Mouse (Mus musculus) embryonic facial prominence, embryonic 11.5 days (tissue): ENCODE data around the gene Klhl29. TPM values are rescaled to one million over a fixed set of nuclear protein-coding genes. Genes with fewer than 3 reads are reported as not detected.

Experiments used
- ATAC-seq: fragments of 200-750 bp; cut with Nextera tagmentation; replicated peaks from 2 replicates; pipeline ENCODE4 v1.8.0; 2017; ENCODE audit warnings: low read depth; ENCODE audit not compliant: insufficient number of reproducible peaks, low FRiP score, low TSS enrichment
- DNase-seq: peaks from one replicate; pipeline ENCODE4 v3.0.0-alpha.2; 2015; ENCODE audit warnings: low spot score
- H3K27ac ChIP-seq: fragments of 300-500 bp; sonication (generic); replicated peaks from 2 replicates; pipeline ENCODE4 v1.5.1; 2014; ENCODE audit warnings: mild to moderate bottlenecking, low read depth, low read length, control low read depth
- H3K27me3 ChIP-seq: fragments of 300-500 bp; sonication (generic); 2 replicates; pipeline ENCODE4 v1.6.1; 2014; ENCODE audit warnings: mild to moderate bottlenecking, low read length, moderate library complexity, mixed read lengths; ENCODE audit not compliant: control insufficient read depth, insufficient read depth
- H3K36me3 ChIP-seq: fragments of 300-500 bp; sonication (generic); replicated peaks from 2 replicates; pipeline ENCODE4 v1.6.1; 2014; ENCODE audit warnings: low read depth, mild to moderate bottlenecking, low read length, moderate library complexity, mixed read lengths; ENCODE audit not compliant: control insufficient read depth, insufficient read depth
- H3K4me1 ChIP-seq: fragments of 300-500 bp; sonication (generic); 2 replicates; pipeline ENCODE4 v1.6.1; 2014; ENCODE audit warnings: low read length, mixed read lengths; ENCODE audit not compliant: control insufficient read depth, insufficient read depth
- H3K4me2 ChIP-seq: fragments of 300-500 bp; sonication (generic); 2 replicates; pipeline ENCODE4 v1.6.1; 2014; ENCODE audit warnings: low read depth, mild to moderate bottlenecking, control low read depth, low read length, moderate library complexity
- H3K4me3 ChIP-seq: fragments of 300-500 bp; sonication (generic); 2 replicates; pipeline ENCODE4 v1.5.1; 2014; ENCODE audit warnings: low read depth, low read length, control low read depth
- H3K9ac ChIP-seq: fragments of 300-500 bp; sonication (generic); replicated peaks from 2 replicates; pipeline ENCODE4 v1.6.1; 2014; ENCODE audit warnings: mild to moderate bottlenecking, control low read depth, low read length
- H3K9me3 ChIP-seq: fragments of 300-500 bp; sonication (generic); replicated peaks from 2 replicates; pipeline ENCODE4 v1.6.1; 2016; ENCODE audit warnings: mild to moderate bottlenecking, low read length, inconsistent platforms, mixed read lengths; ENCODE audit not compliant: control insufficient read depth
- WGBS: fragments of 180-500 bp; shearing (Covaris S2); extraction: QIAGEN DNeasy Blood & Tissue Kit; methylation state at CpG from one replicate; pipeline ENCODE4 v1.1.7; 2014; 5-methylcytosine and 5-hydroxymethylcytosine counted together
- polyA plus RNA-seq: library from polyadenylated mRNA; unstranded; fragments of >200 nt; fragmentation: Nextera tagmentation; extraction: Ambion mirVana; gene quantifications from 2 replicates; pipeline ENCODE4 v1.2.1, GENCODE M21; 2014

The Klhl29 gene
- polyA plus RNA-seq, 1 experiment from 2014 or later, result 1.9 TPM

DNA sequence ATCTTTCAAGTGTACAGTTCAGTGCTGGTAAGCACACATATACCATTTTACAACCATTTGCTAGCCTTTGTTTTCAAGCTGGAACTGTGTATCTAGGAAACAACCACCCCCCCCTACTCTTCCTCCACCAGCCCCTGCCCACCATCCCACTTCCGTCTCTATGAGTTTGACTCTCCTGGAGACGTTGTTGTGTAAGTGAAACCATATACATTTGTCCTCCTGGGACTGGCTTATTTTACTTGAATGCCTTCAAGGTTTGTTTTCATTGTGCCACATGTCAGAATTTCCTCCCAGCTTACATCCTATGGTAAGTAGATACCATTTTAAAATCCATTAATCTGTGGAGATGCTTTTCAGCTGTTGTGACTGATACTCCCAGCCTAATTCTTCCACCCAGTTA is 267.7 kb downstream of the Klhl29 start:
- H3K4me3 ChIP-seq, result no peak overlapping the region
- peak; percentile 50 for DNase-seq
- H3K9ac ChIP-seq, result no peak overlapping the region
- H3K36me3 ChIP-seq, result no peaks in the 10 kb centered on the region
- no peak overlapping the region for H3K4me2 ChIP-seq
- H3K9me3 ChIP-seq, result no peaks in the 10 kb centered on the region
- ATAC-seq, result no peak
- no peaks in the 10 kb centered on the region for H3K27me3 ChIP-seq
- 21% methylated on average over 2 of the region's 2 CpGs for WGBS
- no peak overlapping the region for H3K27ac ChIP-seq
- H3K4me1 ChIP-seq, result no peaks in the 10 kb centered on the region

GRCm38 (mm10) chr12:5104422-5105052 is 270.9 kb downstream of the Klhl29 start:
- no peaks in the 10 kb centered on the region for H3K4me1 ChIP-seq
- H3K27me3 ChIP-seq, result no peaks in the 10 kb centered on the region
- no peak overlapping the region for H3K27ac ChIP-seq
- DNase-seq (no peak), ATAC-seq (no peak)
- H3K4me2 ChIP-seq, result no peak overlapping the region
- no peaks in the 10 kb centered on the region for H3K9me3 ChIP-seq
- WGBS, result 89% methylated on average over 9 of the region's 9 CpGs
- H3K36me3 ChIP-seq, result no peaks in the 10 kb centered on the region
- H3K9ac ChIP-seq, result no peak overlapping the region
- no peak overlapping the region for H3K4me3 ChIP-seq

DNA sequence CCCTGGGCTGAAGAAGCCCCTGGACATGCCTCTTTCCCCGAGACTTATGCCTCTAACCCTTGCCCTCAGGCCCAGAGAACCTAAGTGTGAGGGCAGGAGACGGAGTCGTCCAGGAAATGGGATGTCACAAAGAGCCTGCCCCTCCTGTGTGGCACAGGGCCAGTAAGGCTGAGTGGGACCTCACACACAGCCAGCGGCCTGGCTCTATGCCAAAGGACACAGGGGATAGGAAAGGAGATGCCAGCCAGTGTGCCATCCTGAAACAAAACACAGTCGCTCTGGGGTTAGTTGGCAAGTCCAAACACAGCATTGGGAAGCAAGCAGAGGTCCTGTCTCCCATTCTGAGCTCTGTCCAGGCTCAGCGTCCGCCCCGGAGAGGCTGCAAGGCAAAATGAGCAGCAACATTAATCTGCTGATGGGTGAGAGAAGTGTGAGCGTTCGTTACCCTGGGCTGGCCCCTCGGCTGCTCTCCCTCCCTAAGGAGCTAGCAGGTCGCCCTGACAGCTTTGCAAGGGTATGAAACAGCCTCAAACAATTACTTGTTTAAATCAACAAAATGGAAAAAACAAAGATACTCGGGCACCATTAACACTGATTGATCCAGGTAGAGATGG is 274.0 kb downstream of the Klhl29 start:
- Histone ChIP-seq H3K36me3 (no peaks in the 10 kb centered on the region), H3K9me3 (no peaks in the 10 kb centered on the region), H3K27me3 (no peaks in the 10 kb centered on the region), H3K4me2 (no peak overlapping the region), H3K4me3 (no peak overlapping the region), H3K4me1 (no peaks in the 10 kb centered on the region), H3K9ac (no peak overlapping the region), H3K27ac (no peak overlapping the region)
- DNase-seq, result no peak
- no peak for ATAC-seq
- 72% methylated on average over 13 of the region's 13 CpGs for WGBS

- no peaks in the 10 kb centered on the region for H3K36me3 ChIP-seq
- no peak overlapping the region for H3K27ac ChIP-seq
- H3K4me2 ChIP-seq, result no peak overlapping the region
- H3K9ac ChIP-seq, result no peak overlapping the region
- H3K4me3 ChIP-seq, result no peak overlapping the region
- H3K9me3 ChIP-seq, result no peaks in the 10 kb centered on the region
- 91% methylated on average over 9 of the region's 9 CpGs for WGBS
- DNase-seq, result no peak
- H3K27me3 ChIP-seq, result no peaks in the 10 kb centered on the region
- ATAC-seq, result no peak
- no peaks in the 10 kb centered on the region for H3K4me1 ChIP-seq
Measured at GRCm38 (mm10) chr12:5099572-5099971, 275.9 kb downstream of the Klhl29 start.

- no peak overlapping the region for H3K4me2 ChIP-seq
- no peak overlapping the region for H3K4me3 ChIP-seq
- H3K27me3 ChIP-seq, result no peaks in the 10 kb centered on the region
- ATAC-seq, result no peak
- H3K9me3 ChIP-seq, result no peaks in the 10 kb centered on the region
- no peaks in the 10 kb centered on the region for H3K4me1 ChIP-seq
- H3K36me3 ChIP-seq, result no peaks in the 10 kb centered on the region
- 40% methylated on average over 1 of the region's 1 CpGs for WGBS
- no peak overlapping the region for H3K9ac ChIP-seq
- no peak for DNase-seq
- H3K27ac ChIP-seq, result no peak overlapping the region
Measured at GRCm38 (mm10) chr12:5088639-5089038, 286.8 kb downstream of the Klhl29 start.

DNA sequence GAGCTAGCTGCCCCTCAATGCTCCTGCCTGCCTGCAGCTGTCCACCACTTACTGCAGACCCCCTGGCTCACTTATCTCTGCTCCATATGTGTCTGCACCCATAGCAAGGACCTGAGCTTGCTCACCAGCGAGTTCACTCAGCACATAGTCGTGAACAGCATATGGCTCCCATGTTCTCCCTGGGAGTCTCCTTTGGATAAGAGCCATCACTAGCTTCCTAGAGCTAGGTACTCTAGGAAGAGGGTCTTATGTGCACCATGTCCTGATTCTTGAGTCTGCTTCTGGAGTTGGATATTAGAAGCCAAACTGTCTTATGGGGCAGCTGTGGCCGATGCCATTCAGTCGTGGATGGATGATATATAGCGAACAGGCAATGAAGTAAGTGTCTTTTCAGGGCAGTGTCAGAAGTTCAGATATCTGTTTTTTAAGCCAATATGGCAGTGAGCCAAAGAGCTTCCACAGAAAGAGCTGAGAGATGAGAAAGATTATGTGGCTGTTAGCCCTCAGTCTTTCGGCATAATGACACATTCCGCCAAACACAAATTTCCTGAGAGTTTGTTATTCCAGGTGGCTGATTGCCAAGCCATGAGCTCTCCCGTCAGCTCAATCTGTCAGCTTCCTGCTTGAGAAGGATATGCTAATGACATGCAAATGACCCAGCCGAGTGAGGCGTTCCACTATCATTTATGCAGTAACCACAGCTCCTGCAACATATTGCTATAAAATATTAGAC is 287.5 kb downstream of the Klhl29 start:
- Histone ChIP-seq H3K36me3 (no peaks in the 10 kb centered on the region; the same call in 1 of the 2 replicates), H3K4me3 (no peak overlapping the region), H3K27me3 (no peaks in the 10 kb centered on the region), H3K4me2 (no peak overlapping the region), H3K9me3 (no peaks in the 10 kb centered on the region), H3K4me1 (no peaks in the 10 kb centered on the region), H3K27ac (no peak overlapping the region), H3K9ac (no peak overlapping the region)
- DNase-seq (peak; percentile 51), ATAC-seq (no peak)
- 48% methylated on average over 10 of the region's 10 CpGs for WGBS

- DNase-seq (no peak), ATAC-seq (no peak)
- no peaks in the 10 kb centered on the region; the same call in 1 of the 2 replicates for H3K36me3 ChIP-seq
- 92% methylated on average over 5 of the region's 5 CpGs for WGBS
- H3K27ac ChIP-seq, result no peak overlapping the region
- H3K9ac ChIP-seq, result no peak overlapping the region
- no peak overlapping the region for H3K4me3 ChIP-seq
- no peak overlapping the region for H3K4me2 ChIP-seq
- H3K9me3 ChIP-seq, result no peaks in the 10 kb centered on the region
- no peaks in the 10 kb centered on the region for H3K27me3 ChIP-seq
- H3K4me1 ChIP-seq, result no peaks in the 10 kb centered on the region
Measured at GRCm38 (mm10) chr12:5084714-5085113, 290.8 kb downstream of the Klhl29 start.

DNA sequence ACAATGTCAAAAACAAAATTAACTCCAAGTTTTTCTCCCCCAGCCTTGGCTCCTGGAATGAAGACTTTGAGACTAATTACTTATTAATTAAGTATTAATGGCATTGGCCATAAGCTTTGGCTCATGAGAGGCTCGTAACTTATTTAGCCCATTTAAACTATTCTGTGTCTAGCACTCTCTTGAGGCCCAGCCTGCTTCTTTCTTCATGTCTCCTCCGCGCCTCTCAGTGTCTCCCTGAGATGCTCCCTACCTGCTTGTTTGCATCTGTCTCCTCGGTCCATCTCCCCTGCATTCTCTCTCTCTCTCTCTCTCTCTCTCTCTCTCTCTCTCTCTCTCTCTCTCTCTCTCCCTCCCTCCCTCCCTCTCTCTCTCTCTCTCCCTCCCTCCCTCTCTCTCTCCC is 294.0 kb downstream of the Klhl29 start:
- Histone ChIP-seq H3K4me2 (no peak overlapping the region), H3K27me3 (no peaks in the 10 kb centered on the region), H3K36me3 (no peaks in the 10 kb centered on the region; the same call in 1 of the 2 replicates), H3K9ac (no peak overlapping the region), H3K27ac (no peak overlapping the region), H3K4me3 (no peak overlapping the region), H3K9me3 (no peaks in the 10 kb centered on the region), H3K4me1 (no peaks in the 10 kb centered on the region)
- ATAC-seq (no peak), DNase-seq (no peak)
- 95% methylated on average over 4 of the region's 4 CpGs for WGBS
